Mouse (Mus musculus): ENCODE data around the gene Gucy2d. TPM values are rescaled to one million over a fixed set of nuclear protein-coding genes. Genes with fewer than 3 reads are reported as not detected.
A peak's percentile ranks its signal among the peaks of the same experiment; 100 is the strongest.

Gucy2d gene
- total RNA-seq, 2 experiments from 2014 or later: 0.11 TPM; not detected in 1

GRCm38 (mm10) chr7:98503951-98504647 is 63.9 kb downstream of the Gucy2d start:
- no peak for DNase-seq (ENCODE audit: low spot score in 2 of 2)

GRCm38 (mm10) chr7:98504726-98505314 is 64.6 kb downstream of the Gucy2d start:
- intact Hi-C loops (cut with DNase I): no loop called here

More at GRCm38 (mm10) chr7:98503951-98504647, 63.9 kb downstream of the Gucy2d start:
- intact Hi-C loops (cut with DNase I): no loop called here

GRCm38 (mm10) chr7:98505664-98506063 is 65.4 kb downstream of the Gucy2d start:
- no peak for DNase-seq (ENCODE audit: low spot score in 2 of 2)
- intact Hi-C loops (cut with DNase I): no loop called here

More at GRCm38 (mm10) chr7:98504726-98505314, 64.6 kb downstream of the Gucy2d start:
- DNase-seq (ENCODE audit: low spot score in 2 of 2): peak in 1 of 2 experiments; percentile 26

- intact Hi-C loops (cut with DNase I): no loop called here
- no peak for DNase-seq (ENCODE audit: low spot score in 2 of 2)
These were observed 71.0 kb downstream of the Gucy2d start for GRCm38 (mm10) chr7:98510961-98511958.

- no peak for DNase-seq (ENCODE audit: low spot score in 2 of 2)
- intact Hi-C loops (cut with DNase I): no loop called here
These were observed 73.0 kb downstream of the Gucy2d start for GRCm38 (mm10) chr7:98513251-98513650.

- DNase-seq (ENCODE audit: low spot score in 2 of 2): no peak
- intact Hi-C loops (cut with DNase I): no loop called here
These were observed 82.4 kb downstream of the Gucy2d start for GRCm38 (mm10) chr7:98522576-98522975.

GRCm38 (mm10) chr7:98523070-98523812 is 83.0 kb downstream of the Gucy2d start:
- DNase-seq (ENCODE audit: low spot score in 2 of 2): no peak
- intact Hi-C loops (cut with DNase I): no loop called here

- intact Hi-C loops (cut with DNase I): no loop called here
- no peak for DNase-seq (ENCODE audit: low spot score in 2 of 2)
These were observed 83.7 kb downstream of the Gucy2d start for GRCm38 (mm10) chr7:98523813-98524361.

- intact Hi-C loops (cut with DNase I): no loop called here
- no peak for DNase-seq (ENCODE audit: low spot score in 2 of 2)
These were observed 84.2 kb downstream of the Gucy2d start for GRCm38 (mm10) chr7:98524401-98524800.

- DNase-seq (ENCODE audit: low spot score in 2 of 2): no peak
- intact Hi-C loops (cut with DNase I): no loop called here
These were observed 84.9 kb downstream of the Gucy2d start for GRCm38 (mm10) chr7:98524869-98525699.

Other genes starting within 250 kb of the Gucy2d start
- under 1 TPM; 0.35 to 0.50 TPM for gene B3gnt6, start 240.9 kb upstream of the Gucy2d start, total RNA-seq (2021)
- 10 to 100 TPM; 21.3 to 21.8 TPM for gene Acer3, start 119.2 kb upstream of the Gucy2d start, total RNA-seq (2021)
- 1 to 10 TPM; 3.1 to 3.4 TPM for gene Tsku, start 79.1 kb upstream of the Gucy2d start, total RNA-seq (2021)
- 1 to 10 TPM; 5.8 to 6.0 TPM for gene Lrrc32, start 48.9 kb downstream of the Gucy2d start, total RNA-seq (2021)
- 10 to 100 TPM; 50.8 to 71.6 TPM for gene Emsy, start 216.4 kb downstream of the Gucy2d start, total RNA-seq (2021)